Mouse (Mus musculus): ENCODE data around the gene Tdrd5. TPM values are rescaled to one million over a fixed set of nuclear protein-coding genes. Genes with fewer than 3 reads are reported as not detected.

The Tdrd5 gene
- total RNA-seq, 2 experiments from 2014 or later, result not detected

- ATAC-seq (replicated peaks; ENCODE audit: low FRiP score, low TSS enrichment, poor library complexity, severe bottlenecking), result no peak
Measured at GRCm38 (mm10) chr1:156211809-156212317, 91.6 kb downstream of the Tdrd5 start.

Other genes starting within 250 kb of the Tdrd5 start
- not detected in 2 replicates for gene Fam163a, start 98.6 kb downstream of the Tdrd5 start, total RNA-seq (2014; fragmentation: Nextera tagmentation)
- gene Fam163a, start 98.6 kb downstream of the Tdrd5 start, total RNA-seq (2017), result 0.30 TPM in 1 of 2 replicates, not detected in the other
- gene Nphs2, start 7.1 kb upstream of the Tdrd5 start, total RNA-seq (2014; fragmentation: Nextera tagmentation), result not detected in 2 replicates
- not detected in 2 replicates for gene Nphs2, start 7.1 kb upstream of the Tdrd5 start, total RNA-seq (2017)
- 2,229 and 2,448 TPM in 2 replicates for gene Gm2000, start 62.4 kb upstream of the Tdrd5 start, total RNA-seq (2014; fragmentation: Nextera tagmentation)
- 2,854 and 4,203 TPM in 2 replicates for gene Gm2000, start 62.4 kb upstream of the Tdrd5 start, total RNA-seq (2017)
- gene Axdnd1, start 117.5 kb upstream of the Tdrd5 start, total RNA-seq (2014; fragmentation: Nextera tagmentation), result not detected in 2 replicates
- gene Axdnd1, start 117.5 kb upstream of the Tdrd5 start, total RNA-seq (2017), result 0.80 TPM in 1 of 2 replicates, not detected in the other
- 0.22 and 9.6 TPM in 2 replicates for gene Soat1, start 170.7 kb upstream of the Tdrd5 start, total RNA-seq (2014; fragmentation: Nextera tagmentation)
- gene Soat1, start 170.7 kb upstream of the Tdrd5 start, total RNA-seq (2017), result 1.4 and 6.0 TPM in 2 replicates
- gene Gm10031, start 220.3 kb upstream of the Tdrd5 start, total RNA-seq (2014; fragmentation: Nextera tagmentation), result 3.8 and 7.9 TPM in 2 replicates
- gene Gm10031, start 220.3 kb upstream of the Tdrd5 start, total RNA-seq (2017), result 17.0 and 19.5 TPM in 2 replicates